Mouse (Mus musculus) cerebellum, postnatal 4 days (tissue): ENCODE data around the gene Megf11.

Source experiments
- DNase-seq, 2 experiments: peaks; one replicate each; pipeline ENCODE4 v3.0.0; 2022; ENCODE audit warnings: low spot score in 2 of 2, mixed read lengths in 1 of 2

The Megf11 gene

DNA sequence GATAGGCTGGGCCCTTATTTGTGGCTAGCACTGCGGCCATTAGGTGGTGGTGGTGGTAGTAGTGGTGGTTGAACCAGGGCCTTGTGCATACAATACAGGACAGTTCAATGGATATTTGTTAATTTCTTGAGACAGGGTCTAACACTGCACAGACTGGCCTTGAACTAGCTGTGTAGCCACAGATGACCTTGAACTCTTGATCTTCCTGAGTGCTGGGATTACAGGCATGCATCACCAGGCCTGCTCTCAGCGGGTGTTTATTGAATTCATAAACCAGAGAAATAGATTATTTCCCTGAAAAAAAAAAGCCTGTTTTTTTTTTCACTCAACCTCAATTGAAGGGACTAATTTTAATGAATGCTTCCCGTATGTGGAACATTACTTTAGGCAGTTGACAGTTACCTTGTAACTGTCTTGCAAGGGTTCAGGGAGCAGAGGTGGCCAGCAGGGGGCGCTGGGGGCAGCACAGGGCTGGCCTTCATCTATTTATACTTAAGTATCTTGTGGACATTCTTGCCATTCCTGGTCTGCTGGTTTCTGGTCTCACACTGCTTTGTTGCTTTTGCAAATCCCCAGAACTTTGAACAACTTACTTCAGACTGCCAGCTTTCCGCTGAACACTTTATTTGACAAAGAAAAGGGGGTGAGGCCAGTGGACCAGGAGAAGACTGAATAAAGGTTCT is 8.6 kb downstream of the Megf11 start:
- DNase-seq, result peak; percentile 61 to 78

DNA sequence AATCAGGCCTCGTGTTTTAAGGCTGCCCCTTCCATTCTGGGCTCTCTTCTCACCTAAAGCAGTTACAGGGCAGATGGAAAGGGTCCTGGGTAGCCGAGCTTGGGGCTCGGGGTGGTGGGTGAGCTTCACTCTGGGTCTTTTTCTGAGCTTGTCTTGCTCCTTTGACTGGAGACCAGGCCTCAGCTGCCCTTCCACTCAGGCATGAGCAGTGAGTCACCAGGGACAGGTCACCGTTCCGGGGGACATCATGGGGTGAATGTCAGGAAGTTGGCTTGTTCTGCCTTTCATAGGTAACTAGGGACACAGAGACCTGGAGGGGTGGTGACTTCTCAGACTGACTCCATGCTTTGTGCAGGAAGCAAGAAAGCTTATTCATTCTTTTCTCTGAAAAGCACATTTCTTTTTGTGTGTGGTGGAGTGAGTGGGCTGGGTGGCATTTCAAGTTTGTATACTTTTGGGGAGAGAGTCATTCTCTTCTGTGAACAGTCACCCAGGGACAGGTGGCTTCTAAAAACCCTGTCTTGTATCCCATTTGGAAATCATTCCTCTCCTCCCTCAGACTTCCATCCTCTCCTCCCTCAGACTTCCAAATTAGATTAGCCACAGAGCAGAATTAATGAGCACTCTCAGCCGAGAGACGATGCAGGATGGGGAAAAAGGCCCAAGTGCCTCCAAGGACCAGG is 10.0 kb downstream of the Megf11 start:
- DNase-seq, result no peak

DNA sequence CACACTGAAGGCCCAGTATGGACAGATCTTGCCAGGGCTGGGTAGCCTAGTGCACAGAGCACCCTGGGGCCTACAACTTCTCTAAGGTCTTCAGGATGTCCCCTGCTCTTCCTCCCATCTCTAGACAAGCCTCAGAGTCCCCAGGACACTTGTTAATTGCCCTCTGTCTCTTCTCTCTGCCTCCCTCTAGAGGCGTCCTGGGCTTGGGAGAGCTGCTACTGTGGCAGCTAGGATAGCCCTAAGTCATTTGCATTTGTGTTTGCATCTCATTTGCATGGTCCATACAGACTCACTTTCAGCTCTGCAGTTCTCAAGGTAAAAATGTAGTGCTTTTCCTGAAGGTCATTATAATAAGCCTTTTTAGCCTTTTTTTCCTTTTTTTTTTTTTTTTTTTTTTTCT is 11.7 kb downstream of the Megf11 start:
- DNase-seq, result peak in 1 of 2 experiments; percentile 38

DNA sequence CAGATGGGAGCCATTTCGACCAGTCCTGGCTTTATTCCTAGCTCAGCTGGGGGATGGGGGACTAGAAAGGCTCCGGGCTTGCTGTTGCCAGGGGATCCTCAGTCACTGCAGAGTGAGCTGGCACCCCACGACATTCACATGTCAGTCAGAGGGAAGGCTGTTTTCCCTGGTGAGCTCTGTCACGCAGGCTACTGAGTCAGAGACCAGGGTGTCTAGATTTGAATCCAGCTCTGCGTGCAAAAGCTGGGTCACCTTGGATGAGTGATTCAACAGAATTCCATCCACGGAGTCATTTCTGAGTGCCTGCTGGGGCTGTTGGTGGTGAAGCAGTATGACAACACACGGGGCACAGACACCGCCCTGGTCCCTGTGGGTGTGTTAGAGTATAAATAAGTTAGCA is 13.7 kb downstream of the Megf11 start:
- DNase-seq, result no peak

DNA sequence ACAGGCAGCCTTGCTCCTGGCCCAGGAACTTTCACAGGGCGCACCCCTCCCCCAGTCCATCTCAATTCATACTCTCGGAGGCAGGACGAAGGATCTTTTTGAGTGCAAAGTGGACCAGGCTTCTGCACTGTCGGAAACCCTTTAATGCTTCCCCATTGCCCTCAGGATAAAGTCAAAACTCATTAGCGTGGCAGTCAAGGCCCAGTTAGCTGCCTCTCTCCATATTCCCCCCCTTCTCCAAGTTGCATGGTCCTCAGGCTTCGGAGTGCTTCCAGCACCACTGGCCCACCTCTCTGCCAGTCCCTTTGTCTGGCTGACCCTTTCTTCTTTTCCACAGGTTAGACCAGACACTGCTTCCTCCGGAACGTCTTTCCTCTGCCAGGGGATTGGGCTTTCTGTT is 16.7 kb downstream of the Megf11 start:
- no peak for DNase-seq

DNA sequence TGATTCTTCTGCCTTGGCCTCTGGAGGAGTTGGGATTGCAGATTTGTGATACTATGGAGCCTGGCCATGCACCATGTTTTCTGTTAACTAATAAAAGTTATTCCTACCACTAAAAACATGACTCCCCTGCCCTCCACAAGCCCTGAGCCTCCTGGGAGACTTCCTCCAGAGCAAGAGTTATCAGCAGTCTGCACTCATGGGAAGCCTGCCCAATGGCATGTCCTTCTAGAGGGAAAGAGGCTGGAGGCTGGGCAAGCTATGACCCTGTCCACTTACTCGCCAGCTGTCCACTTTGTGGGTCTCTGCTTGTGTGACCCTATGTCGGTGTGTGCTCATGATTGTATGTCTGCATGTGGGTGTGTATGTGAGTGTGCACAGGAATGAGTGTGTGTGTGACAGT is 21.4 kb downstream of the Megf11 start:
- no peak for DNase-seq

DNA sequence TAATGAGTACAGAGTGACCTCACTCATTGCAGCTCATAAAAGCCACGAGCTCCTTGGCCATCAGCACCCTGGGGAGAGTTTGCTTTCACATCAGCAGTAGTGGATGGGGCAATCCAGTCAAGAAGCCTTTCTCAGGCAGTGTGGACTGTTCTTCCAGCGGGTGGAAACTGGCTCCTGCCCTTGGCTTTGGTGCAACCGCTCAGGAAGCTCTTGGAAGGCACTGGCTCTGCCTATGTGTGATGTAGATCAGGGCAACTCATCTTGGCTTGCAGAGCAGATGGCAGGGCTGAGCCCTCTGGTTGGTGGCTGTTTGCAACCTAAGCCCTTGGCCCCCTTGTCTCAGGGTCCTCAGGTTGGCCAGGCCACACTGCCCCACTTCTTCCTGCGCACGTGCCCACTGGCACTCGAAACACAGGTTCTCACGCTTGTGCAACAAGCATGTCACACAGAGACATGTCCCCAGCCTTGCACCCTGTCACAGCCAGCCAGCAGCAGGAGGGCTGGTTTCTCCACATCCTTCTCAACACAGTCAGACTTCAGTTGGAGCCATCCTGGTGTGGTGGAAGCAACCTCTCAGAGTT is 22.1 kb downstream of the Megf11 start:
- no peak for DNase-seq

DNA sequence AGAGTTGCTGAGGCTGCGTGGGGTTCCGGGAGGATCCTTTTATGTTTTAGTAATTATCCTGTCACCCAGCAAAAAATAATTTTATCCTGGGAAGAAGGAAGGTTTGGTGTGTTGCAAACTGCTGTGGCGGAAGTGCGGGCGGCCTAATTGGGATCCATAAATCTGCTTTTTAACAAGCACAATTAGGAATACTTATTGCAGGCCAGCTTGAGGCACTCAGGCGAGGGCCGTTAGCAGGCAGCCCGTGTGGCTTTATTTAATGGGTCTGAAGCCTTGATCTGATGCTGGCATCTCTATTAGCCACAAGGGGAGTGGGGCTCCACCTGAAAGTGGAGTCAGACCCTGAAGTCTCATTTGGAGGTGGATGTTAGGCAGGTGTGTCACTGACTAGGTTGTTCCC is 23.4 kb downstream of the Megf11 start:
- DNase-seq, result no peak

DNA sequence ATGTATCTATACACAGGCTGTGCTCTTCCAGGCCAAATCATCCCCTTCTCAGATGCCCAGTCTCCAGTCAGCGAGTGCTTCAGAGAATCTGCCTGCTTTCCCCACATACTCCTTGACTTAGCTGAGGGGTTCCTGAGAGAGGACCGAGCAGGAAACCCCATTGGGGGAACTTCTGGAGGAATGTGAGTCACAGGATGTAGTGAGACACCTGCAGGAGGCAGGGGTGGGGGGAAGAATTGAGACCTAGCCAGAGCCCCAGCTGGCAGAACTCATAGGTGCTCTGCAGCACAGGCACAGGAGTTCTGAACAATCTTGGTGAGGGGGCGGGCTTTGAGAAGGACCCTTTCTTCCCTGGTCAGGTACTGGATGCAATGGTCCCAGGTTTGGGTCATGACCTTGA is 35.0 kb downstream of the Megf11 start:
- no peak for DNase-seq

DNA sequence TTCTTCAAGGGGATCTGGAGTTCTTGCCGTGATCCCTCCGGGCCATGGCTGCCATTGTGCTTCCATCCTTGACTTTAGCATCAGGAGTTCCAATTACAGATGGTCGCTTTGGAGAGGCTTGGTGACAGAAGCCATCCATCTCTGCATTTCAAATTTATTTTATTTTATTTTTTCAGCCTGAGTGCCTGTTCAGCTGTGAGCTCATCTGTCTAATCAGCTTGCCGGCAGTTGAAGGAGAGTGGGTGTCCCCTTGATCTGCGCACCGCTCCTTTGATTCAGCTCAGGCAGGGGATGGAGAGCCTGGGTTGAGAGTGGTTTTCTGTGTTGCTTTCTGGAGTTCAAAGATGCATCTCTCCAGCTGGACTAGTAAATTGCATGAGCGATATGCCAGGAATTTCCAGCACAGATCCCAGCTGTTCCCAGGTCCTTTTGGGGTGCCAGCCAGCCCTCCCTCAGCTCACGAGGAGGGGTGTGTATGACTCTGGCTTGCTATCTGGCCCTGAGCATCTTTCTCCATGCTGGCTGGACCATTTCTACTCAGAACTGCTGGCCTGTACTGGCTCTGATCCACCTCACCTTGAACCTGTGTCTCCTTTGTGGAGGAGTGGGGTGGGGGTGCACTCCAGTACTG is 36.7 kb downstream of the Megf11 start:
- peak in 1 of 2 experiments; percentile 17 for DNase-seq

DNA sequence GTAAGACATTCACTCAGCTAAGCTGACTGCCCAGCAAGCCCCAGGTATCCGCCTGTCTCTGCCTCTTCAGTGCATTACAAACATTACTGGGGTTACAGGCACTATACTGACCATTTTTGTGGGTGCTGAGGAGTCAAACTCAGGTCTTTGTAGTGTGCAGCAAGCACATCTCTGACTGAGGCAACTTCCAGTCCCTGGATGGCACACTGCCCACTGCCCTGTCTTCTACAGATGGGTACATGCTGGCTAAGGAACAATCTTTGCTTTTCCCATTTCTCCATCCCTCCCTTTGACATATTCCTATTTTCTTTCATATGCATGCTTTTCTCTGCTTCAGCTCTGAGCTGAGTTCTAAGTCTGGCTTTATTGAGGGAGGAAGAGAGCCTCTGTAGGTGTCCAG is 38.5 kb downstream of the Megf11 start:
- no peak for DNase-seq

DNA sequence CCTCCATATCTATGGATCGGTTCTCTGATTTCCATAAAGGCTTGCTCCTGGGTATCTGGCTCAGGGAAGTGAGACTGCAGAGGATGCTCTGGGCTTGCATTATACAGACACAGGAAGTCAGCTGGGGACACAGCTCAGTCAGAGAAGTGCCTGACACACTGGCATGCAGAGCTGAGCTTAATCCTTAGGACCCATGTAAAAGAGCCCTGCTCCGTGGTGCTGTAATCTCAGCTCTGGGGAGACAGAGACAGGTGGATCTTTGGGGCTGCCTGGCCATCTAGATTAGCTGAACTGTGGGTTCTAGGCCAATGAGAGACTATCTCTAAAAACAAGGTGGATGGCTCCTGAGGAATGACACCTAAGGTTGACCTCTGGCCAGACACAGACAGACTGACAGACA is 50.7 kb downstream of the Megf11 start:
- DNase-seq, result no peak

DNA sequence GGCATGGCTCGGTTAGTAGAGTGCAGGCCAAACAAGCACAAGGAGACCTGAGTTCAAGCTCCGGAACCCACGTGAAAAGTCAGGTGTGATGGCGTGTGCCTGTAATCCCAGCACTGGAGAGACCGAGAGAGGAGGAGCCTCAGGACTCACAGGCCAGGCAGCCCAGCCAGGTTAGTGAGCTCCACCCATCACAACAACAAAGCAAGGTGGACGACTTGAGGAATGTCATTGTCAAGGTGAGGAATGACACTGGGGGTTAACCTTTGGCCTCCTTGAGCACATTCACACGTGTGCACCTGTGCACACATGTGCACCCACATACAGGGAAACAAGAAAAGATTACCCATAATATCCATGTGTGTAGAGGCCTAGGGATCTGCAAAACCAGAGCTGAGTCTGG is 54.7 kb downstream of the Megf11 start:
- no peak for DNase-seq

DNA sequence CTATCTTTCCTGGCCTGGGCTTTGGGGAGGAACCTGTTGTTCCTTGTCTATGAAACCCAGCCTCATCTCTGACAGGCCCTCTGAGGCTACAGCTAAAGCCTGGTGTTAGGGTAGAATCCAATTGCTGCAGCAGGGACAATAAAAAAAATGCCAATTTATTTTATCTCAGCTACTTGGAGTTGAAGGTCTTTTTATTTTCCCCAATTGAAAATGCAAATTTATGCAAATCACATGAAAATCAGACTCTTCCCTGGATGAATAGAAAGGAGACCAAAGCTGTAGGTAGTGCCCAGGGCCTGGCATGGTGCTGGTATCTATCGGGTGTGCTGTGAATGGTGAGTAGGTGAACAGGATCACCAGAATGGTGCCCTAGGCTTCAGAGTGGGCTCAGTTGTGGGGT is 60.6 kb downstream of the Megf11 start:
- DNase-seq, result no peak

DNA sequence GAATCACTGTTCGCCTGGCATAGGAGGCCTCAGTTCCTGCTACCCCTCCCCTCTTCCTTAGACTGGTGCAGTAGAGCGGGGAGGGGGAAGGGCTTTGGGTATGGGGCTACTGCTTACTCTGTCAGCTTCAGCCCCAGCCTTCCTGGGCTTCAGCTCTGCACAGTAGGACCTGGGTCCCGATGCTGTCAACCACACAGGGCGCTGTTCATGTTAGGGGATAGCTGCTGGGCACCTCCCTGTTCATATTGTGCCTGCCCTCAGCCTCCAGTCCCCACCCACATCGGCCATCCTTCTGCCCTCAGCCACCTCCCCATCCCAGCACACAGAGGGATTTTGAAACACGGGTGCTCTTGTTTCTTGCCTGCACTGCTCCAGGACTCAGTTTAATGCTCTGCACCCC is 61.6 kb downstream of the Megf11 start:
- DNase-seq, result no peak

DNA sequence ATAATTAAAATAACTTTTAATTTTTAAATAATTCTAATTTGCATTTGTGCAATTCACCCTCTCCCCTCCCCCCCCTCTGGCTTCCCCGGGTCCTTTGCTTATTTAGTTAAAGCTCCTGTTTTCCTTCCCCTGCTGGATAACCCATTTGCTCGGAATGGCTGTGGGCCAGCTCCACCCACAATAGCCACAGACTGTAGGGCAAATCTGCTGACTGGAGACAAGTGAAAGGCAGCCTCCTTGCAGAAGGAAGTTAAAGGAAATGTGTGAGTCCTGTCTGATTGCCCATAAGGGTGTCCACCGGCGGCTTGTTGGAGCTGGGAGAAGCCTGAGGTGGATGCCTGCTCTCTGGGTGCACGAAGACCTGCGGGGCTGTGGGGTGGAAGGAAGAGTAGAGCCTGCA is 62.1 kb downstream of the Megf11 start:
- peak in 1 of 2 experiments; percentile 21 for DNase-seq

DNA sequence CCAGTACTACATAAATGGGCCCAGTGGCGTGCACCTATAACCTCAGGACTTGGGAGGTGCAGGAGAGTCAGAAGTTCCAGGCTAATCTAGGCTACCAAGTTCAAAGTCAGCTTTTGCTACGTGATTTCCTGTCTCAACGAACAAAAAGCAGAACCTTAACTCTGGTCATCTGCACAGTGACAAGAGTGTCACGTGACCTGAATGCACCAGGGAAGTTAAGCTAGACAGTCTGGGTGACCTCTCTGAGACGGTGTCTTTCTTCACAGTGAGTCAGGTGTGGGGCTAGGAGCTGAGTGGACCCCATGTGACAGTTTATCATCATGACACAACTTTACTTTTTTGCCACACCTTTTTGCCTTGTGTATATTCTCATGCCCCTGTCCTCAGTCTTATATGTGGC is 67.3 kb downstream of the Megf11 start:
- DNase-seq, result no peak

DNA sequence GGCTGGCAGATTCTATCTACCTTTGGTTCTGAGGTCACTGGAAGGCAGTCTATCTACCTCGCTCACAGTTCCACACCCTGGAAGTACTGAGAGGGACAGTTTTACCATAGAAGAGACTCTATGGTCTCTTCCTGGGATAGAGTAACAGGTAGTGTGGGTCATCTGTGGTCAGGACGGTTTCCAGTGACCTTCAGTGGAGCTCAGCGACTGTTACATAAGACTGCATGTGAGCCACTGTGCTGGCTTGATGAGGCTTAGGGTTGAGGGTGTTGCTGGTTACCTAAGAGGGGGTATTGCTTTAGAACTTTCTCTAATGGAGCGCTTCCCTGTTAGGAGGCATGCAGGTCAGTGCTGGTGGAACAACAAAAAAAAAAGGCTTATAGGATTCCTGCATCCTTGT is 68.8 kb downstream of the Megf11 start:
- no peak for DNase-seq

DNA sequence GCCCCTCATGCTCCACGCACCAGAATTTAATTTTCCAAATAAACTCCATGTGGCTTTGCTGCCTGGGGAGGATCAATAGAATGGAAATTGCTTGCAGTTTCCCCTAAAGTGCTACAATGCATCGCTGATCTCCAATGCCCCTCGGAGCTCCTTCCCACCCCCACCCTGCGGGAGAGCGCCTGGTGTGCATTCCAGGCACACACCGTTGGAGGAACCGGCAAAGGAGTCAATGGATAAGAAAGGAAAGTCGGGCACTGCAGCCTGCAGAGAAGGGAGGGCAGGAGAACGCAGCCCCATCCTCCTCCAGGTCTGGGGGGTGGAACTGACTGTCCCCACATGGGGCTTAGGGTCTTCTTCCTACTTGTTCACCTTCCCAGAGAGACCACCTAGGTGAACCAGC is 70.5 kb downstream of the Megf11 start:
- DNase-seq, result no peak

DNA sequence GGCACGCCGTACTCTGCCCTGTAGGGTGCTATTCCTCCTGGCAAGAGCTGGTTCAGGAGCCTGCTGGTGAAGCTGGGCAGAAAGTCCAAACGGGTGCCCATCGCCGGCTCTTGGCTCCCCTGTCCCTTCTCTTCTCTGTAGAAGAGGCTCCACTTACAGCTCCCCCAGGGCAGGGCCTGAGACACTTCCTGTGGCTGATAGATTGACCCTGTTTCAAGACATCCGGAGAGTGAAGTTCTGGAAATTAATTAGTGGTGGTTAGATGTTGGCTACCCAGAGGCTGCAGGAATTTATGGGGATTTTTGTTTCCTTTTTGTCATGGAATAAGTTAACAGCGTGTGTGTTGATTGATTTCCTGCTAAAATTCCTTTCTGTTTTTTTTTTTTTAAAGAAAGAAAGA is 72.2 kb downstream of the Megf11 start:
- no peak for DNase-seq

DNA sequence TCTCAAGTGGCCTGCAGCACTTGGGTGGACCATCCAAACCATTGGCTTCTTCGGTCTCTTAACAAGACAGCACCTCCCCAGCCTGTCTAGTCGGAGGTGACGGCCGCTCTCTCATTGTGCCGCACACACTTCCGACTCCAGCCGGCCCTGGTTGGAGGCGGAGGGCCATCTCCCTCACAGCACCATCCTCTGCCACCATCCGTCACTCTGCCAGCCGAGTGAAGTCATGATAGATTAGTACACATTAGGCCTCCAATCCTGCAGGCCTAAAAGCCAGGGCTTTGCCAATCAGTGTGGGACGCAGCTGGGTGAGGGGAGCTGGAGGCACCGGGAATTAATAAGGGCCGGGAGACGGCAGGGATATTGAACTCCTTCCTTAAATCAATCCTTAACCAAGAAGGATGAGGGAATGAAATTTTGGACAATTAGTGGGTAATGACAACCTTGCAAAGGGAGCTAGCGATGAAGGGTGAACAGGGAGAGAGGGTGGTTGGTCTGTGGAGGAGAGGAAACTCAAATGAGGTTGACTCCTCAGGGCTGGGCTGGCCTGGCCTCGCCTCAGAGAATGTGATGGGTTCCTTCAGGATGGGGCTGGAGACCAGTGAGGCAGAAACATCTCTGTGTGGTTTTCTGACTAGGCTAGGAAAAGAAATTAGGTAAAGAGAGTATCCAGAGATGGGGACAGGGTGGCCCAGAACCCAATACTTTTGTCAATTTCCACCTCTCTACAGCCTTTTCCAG is 76.3 kb downstream of the Megf11 start:
- DNase-seq, result no peak

DNA sequence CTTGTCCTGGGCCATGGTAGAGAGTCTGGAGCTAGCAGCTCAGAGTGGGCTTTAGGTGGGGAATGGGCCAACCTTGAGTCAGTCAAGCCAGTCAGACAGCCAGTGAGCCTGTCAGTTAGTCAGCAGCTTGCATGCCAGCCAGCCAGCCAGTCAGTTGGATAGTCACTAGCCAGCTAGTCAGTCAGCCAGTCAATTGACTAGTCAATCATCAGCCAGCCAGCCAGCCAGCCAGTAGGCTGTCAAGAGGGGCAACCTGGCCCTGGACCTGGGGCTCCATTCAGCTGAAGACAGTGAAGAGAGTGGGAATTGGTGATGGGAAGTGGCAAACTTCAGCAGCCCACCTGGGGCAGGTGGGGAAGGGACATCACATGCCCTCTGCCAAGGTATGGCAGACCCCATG is 77.4 kb downstream of the Megf11 start:
- no peak for DNase-seq
